Mouse (Mus musculus) lung, adult 2 months (tissue): ENCODE results near the gene Tox2.

ENCODE experiments used
- CTCF ChIP-seq: fragments of 200-500 bp; IDR thresholded peaks from 2 replicates; pipeline ENCODE4 v1.5.1; 2011; ENCODE audit warnings: mild to moderate bottlenecking, low read length, control low read depth; ENCODE audit not compliant: insufficient read depth
- POLR2A ChIP-seq: fragments of 200-500 bp; IDR thresholded peaks from 2 replicates; pipeline ENCODE4 v1.6.1; 2011; ENCODE audit warnings: low read depth, mild to moderate bottlenecking, control low read depth, low read length, borderline replicate concordance; ENCODE audit errors: extremely low read depth

DNA sequence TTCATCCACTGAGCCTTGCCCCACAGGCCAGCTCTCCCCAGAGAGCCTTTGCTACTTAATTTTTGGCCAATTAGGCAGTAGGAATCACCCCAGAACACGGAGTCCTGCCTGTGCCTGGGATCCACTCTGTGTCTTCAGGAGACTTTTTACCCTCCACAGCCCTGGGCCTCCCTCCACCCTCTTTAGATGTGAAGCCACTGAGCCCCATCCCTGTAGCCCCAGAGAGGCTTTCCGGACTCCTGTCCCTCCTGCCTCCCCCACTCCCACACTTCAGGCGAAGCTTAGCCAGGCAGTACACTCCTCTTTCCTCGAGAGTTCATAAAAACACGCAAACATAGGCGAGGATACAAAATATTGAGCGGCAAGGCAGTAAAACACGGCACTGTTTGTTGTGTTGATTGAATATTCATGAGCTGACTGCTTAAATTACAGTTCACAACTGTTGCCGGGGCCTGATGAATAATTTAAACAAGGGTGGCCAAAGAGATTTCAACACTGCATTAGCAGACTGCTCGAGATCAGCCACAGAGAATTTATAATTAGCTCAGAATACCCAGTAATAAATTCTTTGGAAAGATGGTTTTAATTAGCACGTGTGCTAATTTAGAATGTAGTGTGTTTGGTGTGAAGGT lies 94.2 kb downstream of the Tox2 start:
- TF ChIP-seq POLR2A (no peak), CTCF (no peak)
